Mouse (Mus musculus): Measurements from ENCODE around the gene Plscr3.

Gene Plscr3

GRCm38 (mm10) chr11:69900471-69901405 is 54.6 kb downstream of the Plscr3 start, which contains the start of the genes 2810408A11Rik and Neurl4:
2810408A11Rik (minus strand) TSS chr11:69900987.
Neurl4 (plus strand) TSS chr11:69901072.
- DNase-seq: peak; percentile 93

GRCm38 (mm10) chr11:69901406-69901846 is 55.2 kb downstream of the Plscr3 start:
- peak; percentile 98 for DNase-seq
